Mouse (Mus musculus) liver, embryonic 14.5 days (tissue): ENCODE results near the gene Smyd1.

Experiments
- CTCF ChIP-seq: IDR thresholded peaks from 2 replicates; pipeline ENCODE4 v1.5.1; 2016; ENCODE audit warnings: antibody characterized with exemption, low read depth, control low read depth
- EP300 ChIP-seq: IDR thresholded peaks from 2 replicates; pipeline ENCODE4 v1.6.1; 2016; ENCODE audit warnings: antibody characterized with exemption, low read depth

DNA sequence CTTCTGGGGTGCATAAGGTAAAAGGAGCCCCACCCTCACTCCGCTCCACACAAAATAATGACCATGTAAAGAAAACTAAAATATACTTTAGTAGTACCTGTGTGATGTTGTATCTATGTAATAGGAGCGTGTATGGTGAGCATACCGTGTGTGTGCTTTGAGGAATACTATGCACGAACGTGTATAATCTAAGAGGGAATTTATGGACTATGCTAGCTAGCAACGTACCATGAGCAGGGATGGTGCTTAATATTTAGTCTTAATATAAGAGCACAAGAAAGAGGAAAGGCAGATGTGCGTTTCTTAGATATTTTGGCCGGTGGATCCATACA lies 51.0 kb downstream of the Smyd1 start:
- TF ChIP-seq CTCF (no peak), EP300 (no peak)
